Mouse (Mus musculus) cerebellum, postnatal 25 days (tissue): ENCODE data around the gene Elf1.
"Not testable (repeated sequence)": the region's sequence is repeated elsewhere in the genome, so short reads cannot be mapped to it uniquely, and the experiment has no call there.

ENCODE experiments used
- DNase-seq, 2 experiments: peaks; one replicate each; pipeline ENCODE4 v3.0.0; 2021; ENCODE audit warnings: mixed read lengths in 2 of 2

Gene Elf1

DNA sequence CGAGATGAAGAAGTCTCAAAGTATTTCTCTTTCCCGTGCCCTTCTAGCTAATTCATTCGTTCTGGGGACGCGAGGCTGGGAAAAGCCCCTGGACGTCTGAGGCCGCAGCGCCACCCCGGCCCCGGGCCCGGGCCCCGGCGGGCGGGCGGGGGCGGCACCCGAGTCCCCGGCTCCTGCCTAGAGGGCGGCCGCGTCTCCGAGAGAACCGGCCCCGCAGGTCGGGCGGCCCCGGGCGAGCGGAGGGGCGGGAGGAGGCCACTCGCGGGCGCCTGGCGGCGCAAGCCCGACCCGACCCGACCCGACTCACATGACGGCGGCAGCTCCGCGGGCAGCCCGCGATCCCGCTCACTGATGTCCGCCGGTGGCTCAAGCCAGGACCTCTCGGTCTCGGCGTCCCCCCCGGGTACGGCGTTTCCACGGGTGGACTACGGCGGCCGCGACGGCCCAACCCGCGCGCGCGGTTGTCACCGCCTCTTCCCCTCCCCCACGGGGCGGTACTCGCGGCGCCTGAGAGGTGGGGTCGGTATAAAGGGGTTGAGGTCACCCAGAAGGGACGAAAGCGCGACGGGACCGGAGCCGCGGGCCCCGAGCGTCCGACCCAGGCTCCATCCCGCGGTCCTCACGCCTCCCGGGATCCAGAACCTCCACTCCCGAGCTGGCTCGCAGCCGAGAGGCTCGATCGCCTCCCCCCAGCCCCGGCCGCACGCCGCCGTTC, at the start of gene Elf1:
Elf1 (plus strand) TSS at position 571 of the 715 bp plus-strand sequence.
- DNase-seq, result peak; percentile 99

DNA sequence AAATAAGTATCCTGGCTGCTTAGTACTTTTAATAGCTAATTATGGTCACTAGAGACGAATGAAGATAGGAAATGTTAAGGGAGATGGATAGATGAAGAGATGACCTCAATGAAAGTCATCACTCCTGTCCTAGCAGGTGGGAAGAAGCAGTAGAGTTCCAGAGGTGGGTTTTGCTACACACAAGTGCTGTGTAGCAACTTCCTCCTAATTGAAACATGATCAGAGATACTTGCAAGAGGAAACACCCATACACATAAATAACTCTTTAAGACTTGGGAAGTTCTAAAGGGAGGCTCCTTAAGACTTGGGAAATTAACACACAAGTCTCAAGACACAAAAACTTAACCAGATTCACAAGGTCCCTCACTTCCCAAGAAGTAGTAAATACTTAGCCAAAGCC, 46.9 kb upstream of the Elf1 start:
- no peak for DNase-seq

DNA sequence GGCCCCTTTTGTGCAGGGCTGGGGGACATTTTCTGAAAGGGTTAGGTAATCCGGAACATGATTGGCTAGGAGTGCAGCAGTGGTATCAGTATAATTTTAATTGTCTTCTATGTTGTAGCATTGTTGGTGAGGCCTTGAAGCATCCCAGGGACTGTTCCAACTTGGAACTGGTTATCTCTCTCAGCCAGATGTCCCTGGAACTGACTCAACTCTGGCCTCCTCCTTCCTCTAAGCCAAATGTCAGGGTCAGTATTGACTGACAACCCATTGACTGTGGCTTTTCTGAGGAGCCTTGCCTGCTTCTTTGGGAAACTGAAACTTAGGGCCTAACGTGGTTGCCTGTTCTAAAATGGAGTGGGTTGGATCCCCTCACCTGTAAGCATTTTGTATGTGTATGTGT, 40.3 kb upstream of the Elf1 start:
- DNase-seq, result no peak

DNA sequence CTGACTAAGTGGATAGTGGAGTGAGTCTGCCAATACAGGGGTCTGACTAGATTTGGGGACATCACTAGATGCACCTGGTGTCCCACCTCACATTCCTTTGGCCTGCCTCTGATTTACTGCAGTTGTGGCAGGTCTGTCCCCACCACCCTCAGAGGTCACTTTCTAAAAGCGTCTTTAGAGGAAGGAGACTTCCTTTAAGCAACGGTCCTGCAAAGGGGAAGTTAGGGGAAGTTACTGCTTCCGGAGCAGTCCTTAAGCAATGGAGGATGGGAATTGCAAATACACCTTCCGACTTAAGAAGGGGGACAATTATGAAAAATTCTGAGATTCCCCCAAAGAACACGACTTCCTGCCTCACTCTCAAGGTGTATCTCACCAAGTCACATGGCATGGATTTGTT, 39.6 kb upstream of the Elf1 start:
- DNase-seq, result no peak

DNA sequence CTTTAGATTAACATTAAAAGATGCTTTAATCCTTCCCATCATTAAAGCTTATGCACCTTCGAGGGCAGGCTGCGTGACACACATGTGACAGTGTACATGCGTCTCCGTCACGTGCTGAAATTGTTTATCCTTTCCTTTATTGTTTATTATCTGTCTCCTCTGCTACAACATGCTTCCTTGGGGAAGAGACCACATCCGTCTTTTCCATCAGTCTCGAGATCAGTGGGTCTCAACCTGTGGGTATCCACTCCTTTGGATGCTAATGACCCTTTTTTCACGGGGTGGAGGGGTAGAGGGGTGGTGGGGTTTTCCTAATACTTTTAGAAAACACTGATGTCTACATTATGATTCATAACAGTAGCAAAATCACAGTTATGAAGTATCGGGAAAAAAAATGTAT, 36.4 kb upstream of the Elf1 start:
- no peak for DNase-seq

DNA sequence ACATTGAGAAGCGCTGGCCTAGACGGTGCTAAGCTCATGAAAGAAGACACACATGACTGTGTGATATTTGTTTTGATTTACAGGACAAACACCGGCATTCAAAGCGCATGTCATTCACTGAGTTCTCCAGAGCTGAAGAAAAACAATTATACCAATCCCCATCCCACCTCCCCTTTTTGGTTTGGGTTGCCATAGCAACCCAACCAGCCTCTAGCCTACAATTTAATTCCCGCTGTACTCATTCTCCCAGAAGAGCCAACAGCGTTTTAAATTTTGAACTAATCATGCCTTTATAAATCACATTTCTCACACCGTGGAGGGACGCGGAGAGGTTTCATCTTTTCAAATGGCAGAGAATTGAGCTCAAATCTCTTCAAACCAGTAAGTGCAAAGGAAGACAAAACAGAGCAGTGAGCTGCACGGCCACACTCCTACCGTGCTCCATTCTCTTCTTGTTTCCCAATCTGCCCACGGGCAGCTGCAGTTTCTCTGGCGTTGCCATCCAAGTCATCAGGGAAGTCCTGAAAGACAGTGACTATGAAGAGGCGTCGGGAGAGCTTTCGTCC, 35.9 kb upstream of the Elf1 start:
- no peak for DNase-seq

DNA sequence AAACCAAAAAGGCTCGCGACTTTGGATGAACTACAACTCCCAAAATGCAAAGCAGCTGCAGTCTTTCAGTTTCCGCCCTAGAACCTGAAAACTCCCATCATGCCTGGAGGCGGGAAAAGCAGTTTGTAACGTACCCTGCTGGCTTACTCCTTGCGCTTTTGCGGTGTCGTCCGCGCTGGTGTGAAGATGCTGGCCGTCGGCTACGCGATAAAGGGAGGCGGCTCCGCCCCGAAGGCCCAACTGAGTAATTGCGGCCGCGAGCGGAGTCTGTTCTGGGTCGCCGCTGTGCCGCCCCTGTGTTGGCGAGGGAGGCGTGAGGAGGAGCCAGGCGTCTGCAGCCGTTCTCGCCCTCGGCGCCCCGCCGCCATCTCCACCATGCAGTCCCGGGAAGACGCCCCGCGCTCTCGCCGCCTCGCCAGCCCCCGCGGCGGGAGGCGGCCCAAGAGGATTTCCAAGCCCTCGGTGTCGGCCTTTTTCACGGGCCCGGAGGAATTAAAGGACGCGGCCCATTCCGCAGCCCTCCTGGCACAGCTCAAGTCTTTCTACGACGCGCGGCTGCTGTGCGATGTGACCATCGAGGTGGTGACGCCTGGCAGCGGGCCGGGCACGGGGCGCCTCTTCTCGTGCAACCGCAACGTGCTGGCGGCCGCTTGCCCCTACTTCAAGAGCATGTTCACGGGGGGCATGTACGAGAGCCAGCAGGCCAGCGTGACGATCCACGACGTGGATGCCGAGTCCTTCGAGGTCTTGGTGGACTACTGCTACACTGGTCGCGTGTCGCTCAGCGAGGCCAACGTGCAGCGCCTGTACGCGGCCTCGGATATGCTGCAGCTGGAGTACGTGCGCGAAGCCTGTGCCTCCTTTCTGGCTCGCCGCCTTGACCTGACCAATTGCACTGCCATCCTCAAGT, 29.1 kb upstream of the Elf1 start, which contains the start of gene Kbtbd6:
Kbtbd6 (plus strand) TSS at position 155 of the 910 bp plus-strand sequence.
- peak; percentile 74 to 80 for DNase-seq

DNA sequence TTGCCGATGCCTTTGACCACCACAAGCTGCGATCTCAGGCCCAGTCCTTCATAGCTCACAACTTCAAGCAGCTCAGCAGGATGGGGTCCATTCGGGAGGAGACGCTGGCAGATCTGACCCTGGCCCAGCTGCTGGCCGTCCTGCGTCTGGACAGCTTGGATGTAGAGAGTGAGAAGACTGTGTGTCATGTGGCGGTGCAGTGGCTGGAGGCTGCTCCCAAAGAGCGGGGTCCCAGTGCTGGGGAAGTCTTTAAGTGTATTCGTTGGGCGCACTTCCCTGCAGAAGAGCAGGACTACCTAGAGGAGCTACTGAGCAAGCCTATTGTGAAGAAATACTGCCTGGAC, 28.4 kb upstream of the Elf1 start:
- DNase-seq, result not testable (repeated sequence)

DNA sequence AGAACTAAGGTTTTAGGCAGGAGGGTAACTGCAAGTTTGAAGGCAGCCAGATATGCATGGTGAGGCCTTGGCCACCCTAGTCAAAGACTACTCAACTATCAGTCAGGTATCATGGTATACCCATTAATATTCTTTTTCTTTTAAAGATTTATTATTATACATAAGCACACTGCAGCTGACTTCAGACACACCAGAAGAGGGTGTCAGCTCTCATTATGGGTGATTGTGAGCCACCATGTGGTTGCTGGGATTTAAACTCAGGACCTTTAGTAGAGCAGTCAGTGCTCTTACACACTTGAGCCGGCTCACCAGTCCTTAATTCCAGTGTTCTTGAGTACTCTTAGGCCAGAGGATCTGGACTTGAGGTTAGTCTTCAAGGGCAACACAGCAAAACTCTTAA, 20.6 kb upstream of the Elf1 start:
- DNase-seq, result no peak

DNA sequence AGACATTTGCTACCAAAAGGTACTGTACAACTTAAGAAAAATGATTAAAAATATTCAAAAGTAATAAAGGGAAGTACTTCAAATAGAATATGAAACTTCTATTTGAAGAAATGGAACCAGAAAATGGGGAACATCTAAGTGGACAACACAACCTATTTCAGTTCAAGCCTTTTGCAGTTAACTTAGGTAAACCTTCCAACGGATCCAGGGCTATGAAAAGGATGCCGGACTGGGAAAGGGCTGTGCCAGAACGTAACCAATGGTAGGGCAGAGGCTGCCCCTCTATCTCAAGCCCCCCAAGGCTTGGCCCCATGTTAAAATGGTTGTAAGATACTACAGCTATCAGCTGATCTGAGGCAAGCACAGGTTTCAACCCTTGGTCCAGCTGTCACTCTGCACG, 20.0 kb upstream of the Elf1 start:
- DNase-seq, result no peak

DNA sequence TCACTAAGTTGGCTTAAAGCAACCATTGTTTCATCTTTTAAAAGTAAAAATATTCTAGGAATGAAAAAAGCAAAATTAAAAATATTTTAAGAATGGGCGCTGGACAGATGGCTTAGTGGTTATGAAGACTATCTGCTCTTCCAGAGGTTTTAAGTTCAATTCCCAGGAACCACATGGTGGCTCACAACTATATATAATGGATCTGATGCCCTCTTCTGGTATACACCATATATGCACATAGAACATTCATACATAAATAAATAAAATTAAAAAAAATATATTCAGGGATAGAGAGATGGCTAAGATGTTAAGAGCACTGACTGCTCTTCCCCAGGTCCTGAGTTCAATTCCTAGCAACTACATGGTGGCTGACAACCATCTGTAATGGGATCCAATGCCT, 15.4 kb upstream of the Elf1 start:
- DNase-seq, result no peak

DNA sequence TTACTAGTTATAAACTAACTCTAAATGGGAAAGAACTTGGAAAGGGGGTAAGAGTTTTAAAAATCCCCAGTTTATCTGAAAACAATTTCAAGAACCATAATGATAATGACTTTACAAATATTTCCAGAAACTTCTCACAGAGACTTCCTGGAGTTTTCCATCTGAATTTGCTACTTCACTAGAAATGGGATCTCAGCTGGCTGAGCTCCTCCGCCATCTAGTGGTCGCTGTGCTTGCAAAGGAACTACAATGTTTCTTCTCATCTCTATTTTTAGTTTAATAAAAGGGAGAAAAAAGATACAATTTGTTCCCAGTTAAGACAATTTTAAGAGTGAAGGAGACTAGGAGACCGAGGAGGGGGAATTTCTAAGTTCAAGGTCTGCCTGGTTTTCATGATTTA, 13.4 kb upstream of the Elf1 start:
- peak; percentile 41 to 74 for DNase-seq

DNA sequence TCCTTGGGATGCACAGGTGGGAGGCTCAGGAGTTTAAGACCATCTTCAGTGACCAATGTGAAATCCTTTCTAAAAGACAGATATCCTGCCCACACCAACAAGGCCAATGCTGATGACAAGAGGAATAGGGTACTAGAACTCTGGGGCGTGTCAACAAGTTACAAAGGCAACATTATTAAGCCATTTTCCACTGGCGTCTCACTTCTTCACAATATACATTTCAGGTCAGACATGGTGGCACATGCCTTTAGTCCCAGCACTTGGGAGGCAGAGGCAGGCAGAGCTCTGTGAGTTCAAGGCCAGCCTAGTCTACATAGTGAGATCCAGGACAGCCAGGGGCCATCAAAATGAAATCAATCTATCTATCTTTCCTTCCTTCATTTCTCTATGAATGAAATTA, 7.6 kb upstream of the Elf1 start:
- no peak for DNase-seq

DNA sequence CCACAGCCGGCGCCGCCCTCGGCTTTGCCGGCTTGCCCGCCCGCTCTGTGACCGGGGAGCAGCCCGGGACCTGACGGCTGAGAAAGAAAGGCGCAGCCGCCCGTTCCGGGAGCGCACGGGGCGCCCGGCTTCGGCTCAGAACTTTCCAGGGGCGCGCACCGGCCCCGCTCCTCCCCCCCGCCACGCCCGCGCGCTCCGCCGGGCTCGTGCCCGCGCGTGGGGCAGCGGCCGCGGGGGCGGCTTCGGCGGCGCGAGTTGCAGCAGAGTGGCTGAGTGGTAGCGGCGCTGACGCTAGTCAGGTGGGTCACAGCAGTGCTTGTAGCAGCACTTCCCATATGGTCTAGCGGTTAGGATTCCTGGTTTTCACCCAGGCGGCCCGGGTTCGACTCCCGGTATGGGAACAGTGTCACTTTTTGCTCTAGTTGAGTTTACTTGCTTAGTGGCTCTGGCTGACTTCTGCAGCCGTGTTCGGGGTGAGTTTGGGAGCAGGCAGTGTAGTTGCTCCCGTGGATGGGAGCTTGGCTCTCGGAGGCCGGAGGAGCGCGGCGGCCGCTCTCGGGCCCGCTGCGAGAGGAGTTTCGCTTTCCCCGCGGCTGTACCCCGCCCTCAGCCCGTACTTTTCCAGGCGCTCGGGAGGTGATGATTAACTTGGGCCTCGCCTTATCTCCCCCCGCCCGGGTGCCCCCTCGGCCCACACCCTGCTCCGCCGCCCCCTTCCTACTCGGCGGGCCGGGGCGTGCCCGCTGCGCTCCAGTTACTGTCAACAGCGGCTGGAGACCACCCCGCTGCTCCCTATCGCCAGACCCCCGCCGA, 551 bp downstream of the Elf1 start, which contains the start of gene Wbp4:
Wbp4 (minus strand) TSS at position 182 of the 813 bp plus-strand sequence.
- DNase-seq, result peak; percentile 98 to 99

DNA sequence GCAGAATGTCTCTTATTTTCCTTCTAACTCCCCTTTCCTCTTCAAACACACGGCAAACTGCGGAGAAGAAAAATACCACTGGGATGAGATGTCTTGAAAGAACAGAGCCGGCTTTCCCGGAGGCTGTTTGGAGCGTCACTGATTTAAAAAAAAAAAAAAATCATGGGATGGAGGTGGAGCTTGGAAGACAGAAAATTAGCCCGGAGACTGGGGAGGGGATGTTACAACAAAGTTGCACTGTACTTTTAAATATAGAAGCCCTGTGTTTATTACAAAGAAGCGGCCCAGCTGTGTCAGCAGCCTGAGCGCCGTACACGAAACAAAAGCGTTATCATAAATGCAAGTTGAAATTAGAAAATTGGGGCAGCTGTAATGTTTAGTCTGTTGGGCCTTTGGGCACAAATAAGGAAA, 1.3 kb downstream of the Elf1 start:
- peak in 1 of 2 experiments; percentile 53 for DNase-seq

DNA sequence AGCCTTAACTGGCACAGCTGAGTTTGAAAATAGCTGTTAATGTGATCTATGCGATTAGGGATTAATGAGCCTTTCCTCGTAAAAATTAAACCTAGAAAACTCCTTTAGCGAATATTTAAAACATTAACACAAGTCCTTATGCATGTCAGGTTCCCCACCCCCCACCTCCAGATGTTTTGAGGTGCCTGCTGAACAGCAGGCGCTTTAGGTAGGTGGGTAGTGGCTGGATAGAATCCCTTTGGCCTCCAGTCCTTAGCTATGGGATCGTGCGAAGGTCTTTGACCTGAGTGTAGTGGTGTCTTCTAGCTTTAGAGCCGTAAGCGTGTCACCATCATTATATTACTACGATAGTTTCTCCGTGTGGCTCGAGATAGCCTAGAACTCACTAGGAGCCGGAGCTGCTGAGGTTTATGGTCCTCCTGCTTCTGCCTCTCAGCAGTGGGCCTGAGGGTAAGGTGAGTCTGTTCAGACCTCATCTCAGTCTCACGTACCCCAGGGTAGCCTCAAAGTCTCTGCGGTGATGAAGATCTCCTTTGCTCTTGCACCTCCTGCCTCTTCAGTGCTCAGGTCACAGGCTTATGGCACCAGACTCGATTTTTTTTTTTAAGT, 1.9 kb downstream of the Elf1 start:
- DNase-seq, result peak; percentile 29 to 32

DNA sequence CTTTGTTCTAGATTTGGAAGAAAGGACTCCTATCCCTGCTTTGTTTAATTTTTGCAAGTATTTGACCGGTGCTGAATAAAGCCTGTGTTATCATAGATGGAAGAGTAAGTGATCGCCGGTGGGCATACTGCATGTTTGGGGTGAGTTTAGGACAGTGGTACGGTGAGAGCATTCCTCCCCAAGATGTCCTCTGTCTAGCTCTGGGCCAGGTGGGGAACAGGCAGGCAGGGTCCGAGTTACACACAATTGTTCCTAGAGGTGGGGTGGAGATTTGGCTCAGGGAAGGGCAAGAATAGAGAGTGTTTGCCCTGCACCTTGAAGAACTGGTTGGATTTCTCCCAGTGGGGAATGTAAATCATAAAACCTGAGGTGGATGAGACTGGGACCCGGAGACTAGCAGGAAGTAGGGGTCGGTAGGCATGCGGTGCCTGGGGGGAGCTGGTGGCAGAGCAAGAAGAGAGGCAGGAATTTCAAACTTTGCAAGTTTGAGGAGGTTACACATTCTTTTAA, 2.7 kb downstream of the Elf1 start:
- no peak for DNase-seq

DNA sequence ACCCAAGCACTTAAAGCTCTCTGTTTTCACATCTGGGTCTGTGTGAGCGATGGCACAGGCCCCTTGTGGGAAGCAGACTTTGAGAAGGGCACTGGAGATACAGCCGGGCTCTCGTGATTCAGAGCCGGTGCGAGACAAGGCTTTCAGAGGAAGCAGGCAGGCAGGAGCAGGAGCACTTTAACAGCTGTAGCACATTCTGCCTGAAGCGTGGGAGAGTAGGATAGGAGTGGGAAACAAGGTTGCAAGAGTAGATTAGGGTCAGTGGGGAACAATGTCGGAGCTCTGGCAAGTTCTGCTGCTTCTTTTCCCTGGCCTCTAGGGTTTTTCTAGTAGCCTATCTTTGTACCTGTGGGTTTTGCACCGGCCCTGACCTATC, 5.6 kb downstream of the Elf1 start:
- DNase-seq, result peak; percentile 25 to 30

DNA sequence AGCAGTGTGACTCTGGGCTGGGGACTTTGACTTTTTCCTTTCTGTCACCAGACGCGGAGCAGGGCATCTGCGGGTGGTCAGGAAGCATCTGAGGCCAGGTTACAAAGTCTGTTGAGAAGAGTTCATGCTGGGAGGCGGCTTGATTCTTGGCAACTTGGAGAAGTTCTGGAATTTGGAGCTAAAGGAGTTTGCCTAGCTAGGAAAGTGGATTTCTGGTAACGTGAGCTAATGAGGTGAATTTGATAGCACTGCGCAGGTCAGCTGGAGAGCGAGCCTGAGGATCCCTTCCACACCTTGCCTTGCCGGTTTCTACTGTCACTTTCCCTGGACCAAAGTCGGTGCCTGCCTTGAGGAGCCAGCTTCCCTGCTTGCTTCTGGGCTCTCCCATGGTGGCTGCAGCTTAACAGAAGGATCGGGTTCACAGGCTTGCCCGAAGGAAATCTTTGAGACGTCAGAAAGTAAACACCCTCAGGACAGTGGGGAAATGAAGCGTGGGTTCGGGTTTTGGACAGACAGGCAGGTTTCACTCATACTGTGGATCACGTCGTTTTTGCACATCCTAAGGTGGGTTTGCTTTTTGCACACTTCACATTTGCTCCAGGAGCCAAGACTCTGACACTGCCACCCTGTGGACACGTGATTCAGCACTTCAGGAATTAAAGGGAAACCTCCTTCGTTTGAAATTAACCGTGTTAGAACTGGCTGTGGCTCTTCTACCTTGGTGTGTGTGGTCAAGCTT, 6.2 kb downstream of the Elf1 start:
- DNase-seq, result peak; percentile 75 to 80

DNA sequence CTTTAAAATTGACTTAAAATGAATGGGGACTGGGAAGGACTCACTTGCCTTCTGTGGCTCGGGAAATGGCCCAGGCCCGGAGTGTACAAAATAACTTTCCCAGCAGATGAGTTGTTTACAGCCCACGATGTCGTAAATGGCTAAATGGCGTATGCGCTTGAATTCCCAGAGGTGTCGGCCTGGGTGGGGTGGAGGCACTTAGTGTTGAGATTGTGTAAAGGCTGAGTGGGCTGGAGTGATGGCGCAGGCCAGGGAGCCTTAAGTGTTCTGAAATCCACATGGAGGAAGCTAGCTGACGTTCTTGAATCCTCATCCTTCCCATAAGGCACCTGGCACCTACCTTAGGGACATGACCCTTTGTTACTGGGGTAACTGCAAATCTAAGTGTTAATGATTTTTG, 7.5 kb downstream of the Elf1 start:
- DNase-seq, result no peak

DNA sequence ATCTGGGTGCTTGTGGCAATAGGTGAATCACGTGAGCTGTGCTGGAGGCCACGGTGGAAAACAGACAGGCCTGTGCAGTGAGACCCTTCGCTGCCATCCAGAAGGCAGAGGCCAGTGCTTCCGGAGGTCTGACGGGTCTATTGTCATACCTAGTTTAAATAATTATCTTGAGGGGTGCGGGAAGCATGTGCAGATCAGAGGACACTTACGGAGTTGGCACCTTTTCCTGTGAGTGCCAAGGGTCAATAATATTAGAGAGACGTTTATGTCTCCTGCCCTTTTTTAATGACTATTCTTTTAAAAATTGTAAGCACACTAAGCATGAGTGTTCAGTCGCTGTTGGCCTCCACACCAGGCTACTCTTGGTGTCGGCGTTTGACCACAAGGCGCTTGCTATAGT, 8.2 kb downstream of the Elf1 start:
- DNase-seq, result no peak
